Mouse (Mus musculus) embryonic fibroblast, embryonic 13.5 days (primary cell): ENCODE measurements around the gene Mapkap1. TPM values are rescaled to one million over a fixed set of nuclear protein-coding genes. Genes with fewer than 3 reads are reported as not detected.

Experiments
- H3K27ac ChIP-seq: 2 replicates; pipeline ENCODE4 v1.5.1; 2012; ENCODE audit warnings: low read length, control low read depth, inconsistent platforms; ENCODE audit not compliant: insufficient read depth
- H3K4me1 ChIP-seq: 2 replicates; pipeline ENCODE4 v1.6.1; 2011; ENCODE audit warnings: low read length; ENCODE audit not compliant: control insufficient read depth, insufficient read depth
- H3K4me3 ChIP-seq: 2 replicates; pipeline ENCODE4 v1.5.1; 2011; ENCODE audit warnings: mild to moderate bottlenecking, control low read depth, low read length; ENCODE audit not compliant: insufficient read depth
- CTCF ChIP-seq: IDR thresholded peaks from 2 replicates; pipeline ENCODE4 v1.5.1; 2011; ENCODE audit warnings: mild to moderate bottlenecking, control low read depth, low read length, moderate library complexity, borderline replicate concordance; ENCODE audit not compliant: insufficient read depth
- POLR2A ChIP-seq: IDR thresholded peaks from 2 replicates; pipeline ENCODE4 v1.6.1; 2011; ENCODE audit warnings: low read depth, mild to moderate bottlenecking, control low read depth, low read length, moderate library complexity
- polyA plus RNA-seq: library from polyadenylated mRNA; stranded (reverse); fragments of >200 nt; gene quantifications from 2 replicates; pipeline ENCODE4 v1.2.4, GENCODE M21; 2011; ENCODE audit warnings: low read depth; ENCODE audit not compliant: missing spikeins, insufficient read length

Gene Mapkap1
- polyA plus RNA-seq, 1 experiment: 84.9 TPM

GRCm38 (mm10) chr2:34600734-34601133, 194.2 kb downstream of the Mapkap1 start:
- no peak for TF ChIP-seq POLR2A
- no peak for TF ChIP-seq CTCF

GRCm38 (mm10) chr2:34602111-34602541, 195.6 kb downstream of the Mapkap1 start:
- Histone ChIP-seq H3K4me3 (no peak overlapping the region), H3K4me1 (peaks cover 5% of the 10 kb centered on the region; the same call in 1 of the 2 replicates), H3K27ac (no peak overlapping the region)
- TF ChIP-seq CTCF (no peak), POLR2A (no peak)

More at GRCm38 (mm10) chr2:34600734-34601133, 194.2 kb downstream of the Mapkap1 start:
- Histone ChIP-seq H3K4me1 (peaks cover 5% of the 10 kb centered on the region; the same call in 1 of the 2 replicates), H3K27ac (no peak overlapping the region), H3K4me3 (no peak overlapping the region)

- TF ChIP-seq CTCF (no peak), POLR2A (no peak)
- Histone ChIP-seq H3K4me1 (peaks cover 5% of the 10 kb centered on the region; the same call in 1 of the 2 replicates), H3K4me3 (no peak overlapping the region), H3K27ac (no peak overlapping the region)
These were observed 196.3 kb downstream of the Mapkap1 start for GRCm38 (mm10) chr2:34602896-34603295.

- Histone ChIP-seq H3K4me3 (no peak overlapping the region), H3K27ac (no peak overlapping the region), H3K4me1 (peaks cover 6% of the 10 kb centered on the region)
- TF ChIP-seq POLR2A (no peak), CTCF (no peak)
These were observed 197.2 kb downstream of the Mapkap1 start for GRCm38 (mm10) chr2:34603653-34604214.

GRCm38 (mm10) chr2:34605040-34605439, 198.5 kb downstream of the Mapkap1 start:
- Histone ChIP-seq H3K27ac (no peak overlapping the region), H3K4me1 (peaks cover 10% of the 10 kb centered on the region), H3K4me3 (no peak overlapping the region)
- TF ChIP-seq POLR2A: no peak
- TF ChIP-seq CTCF: no peak

GRCm38 (mm10) chr2:34608917-34609316, 202.3 kb downstream of the Mapkap1 start:
- Histone ChIP-seq H3K4me3 (no peak overlapping the region), H3K27ac (no peak overlapping the region), H3K4me1 (peaks cover 9% of the 10 kb centered on the region)
- TF ChIP-seq POLR2A (no peak), CTCF (no peak)

- TF ChIP-seq CTCF: no peak
- TF ChIP-seq POLR2A: no peak
These were observed 202.9 kb downstream of the Mapkap1 start for GRCm38 (mm10) chr2:34609516-34609915.

GRCm38 (mm10) chr2:34620778-34621415, 214.3 kb downstream of the Mapkap1 start:
- H3K27ac ChIP-seq: no peak overlapping the region
- TF ChIP-seq CTCF (no peak), POLR2A (no peak)
- H3K4me1 ChIP-seq: peaks cover 4% of the 10 kb centered on the region; the same call in 1 of the 2 replicates
- no peak overlapping the region for H3K4me3 ChIP-seq

More at GRCm38 (mm10) chr2:34609516-34609915, 202.9 kb downstream of the Mapkap1 start:
- no peak overlapping the region for H3K4me3 ChIP-seq
- peaks cover 9% of the 10 kb centered on the region for H3K4me1 ChIP-seq
- H3K27ac ChIP-seq: 0 out of 2 replicates have a peak overlapping the region, but pooled peaks have one; percentile 38

GRCm38 (mm10) chr2:34621485-34621884, 214.9 kb downstream of the Mapkap1 start:
- TF ChIP-seq CTCF (no peak), POLR2A (no peak)
- Histone ChIP-seq H3K27ac (no peak overlapping the region), H3K4me1 (peaks cover 4% of the 10 kb centered on the region; the same call in 1 of the 2 replicates), H3K4me3 (no peak overlapping the region)

GRCm38 (mm10) chr2:34622518-34622917, 215.9 kb downstream of the Mapkap1 start:
- H3K27ac ChIP-seq: no peak overlapping the region
- peaks cover 4% of the 10 kb centered on the region; the same call in 1 of the 2 replicates for H3K4me1 ChIP-seq
- no peak overlapping the region for H3K4me3 ChIP-seq
- TF ChIP-seq CTCF: no peak
- no peak for TF ChIP-seq POLR2A
